Mouse (Mus musculus): Measurements from ENCODE around the gene B230118H07Rik.

- no peak for TF ChIP-seq POLR2A (IDR thresholded peaks at IDR 0.05; ENCODE audit: control insufficient read depth in 1 of 2, insufficient read depth in 1 of 2, low read depth in 1 of 2, low read length in 2 of 2, poor library complexity in 1 of 2)
- no peak for TF ChIP-seq MAX (IDR thresholded peaks at IDR 0.05; ENCODE audit: low read length)
- no peak for TF ChIP-seq EP300 (IDR thresholded peaks at IDR 0.05; ENCODE audit: low read depth in 1 of 2, low read length in 2 of 2)
- TF ChIP-seq MAFK (IDR thresholded peaks at IDR 0.05; ENCODE audit: borderline replicate concordance, low read depth, low read length), result no peak
Measured at GRCm38 (mm10) chr2:101580027-101580426, 69.3 kb downstream of the B230118H07Rik start.
